Mouse (Mus musculus) C2C12 (cell line): ENCODE measurements around the gene Dok4. TPM values are rescaled to one million over a fixed set of nuclear protein-coding genes. Genes with fewer than 3 reads are reported as not detected.
A peak's percentile ranks its signal among the peaks of the same experiment; 100 is the strongest.
"Not testable (repeated sequence)": the region's sequence is repeated elsewhere in the genome, so short reads cannot be mapped to it uniquely, and the experiment has no call there.

ENCODE experiments used
- H3K27me3 ChIP-seq: one replicate; pipeline ENCODE4 v1.6.1; 2011; ENCODE audit not compliant: control insufficient read depth, insufficient read depth, insufficient read length
- H3K36me3 ChIP-seq: one replicate; pipeline ENCODE4 v1.6.1; 2011; ENCODE audit not compliant: control insufficient read depth, insufficient read depth
- H3K4me3 ChIP-seq: one replicate; pipeline ENCODE4 v1.5.1; 2011; ENCODE audit warnings: mild to moderate bottlenecking, control low read depth; ENCODE audit not compliant: poor library complexity, insufficient read depth, severe bottlenecking
- H3K79me2 ChIP-seq: one replicate; pipeline ENCODE4 v1.6.1; 2011; ENCODE audit not compliant: control insufficient read depth, insufficient read depth
- H3K79me3 ChIP-seq: one replicate; pipeline ENCODE4 v1.6.1; 2011; ENCODE audit warnings: low read depth, control low read depth
- H3ac ChIP-seq: one replicate; pipeline ENCODE3; 2011; ENCODE audit warnings: low read depth; ENCODE audit not compliant: control insufficient read depth, insufficient read length
- CEBPB ChIP-seq: IDR thresholded peaks from one replicate; pipeline ENCODE4 v1.6.1; 2011; ENCODE audit warnings: low read depth, mild to moderate bottlenecking, control low read depth, moderate library complexity
- CTCF ChIP-seq: IDR thresholded peaks from one replicate; pipeline ENCODE4 v1.5.1; 2011; ENCODE audit not compliant: control insufficient read depth, insufficient read depth, insufficient read length
- FOSL1 ChIP-seq: IDR thresholded peaks from one replicate; pipeline ENCODE4 v1.8.0; 2011; ENCODE audit warnings: mild to moderate bottlenecking, low read length; ENCODE audit not compliant: poor library complexity, insufficient read depth, severe bottlenecking
- MAX ChIP-seq: IDR thresholded peaks from one replicate; pipeline ENCODE4 v1.6.1; 2011; ENCODE audit warnings: mild to moderate bottlenecking, control low read depth
- MYOD1 ChIP-seq: IDR thresholded peaks from one replicate; pipeline ENCODE4 v1.6.1; 2011; ENCODE audit warnings: low read depth; ENCODE audit not compliant: control insufficient read depth, insufficient read length
- MYOG ChIP-seq: IDR thresholded peaks from one replicate; pipeline ENCODE4 v1.6.1; 2011; ENCODE audit not compliant: control insufficient read depth, insufficient read length; ENCODE audit errors: extremely low read depth
- USF1 ChIP-seq: IDR thresholded peaks from one replicate; pipeline ENCODE4 v1.6.1; 2011; ENCODE audit warnings: low read depth, mild to moderate bottlenecking, control low read depth, moderate library complexity
- polyA plus RNA-seq: library from polyadenylated mRNA; unstranded; fragments of >200 nt; fragmentation: generic; extraction: Trizol; gene quantifications from one replicate; pipeline ENCODE4 v1.2.1, GENCODE M21; 2012; ENCODE audit warnings: missing spikeins

The Dok4 gene
- polyA plus RNA-seq, 1 experiment, result 6.7 TPM

DNA sequence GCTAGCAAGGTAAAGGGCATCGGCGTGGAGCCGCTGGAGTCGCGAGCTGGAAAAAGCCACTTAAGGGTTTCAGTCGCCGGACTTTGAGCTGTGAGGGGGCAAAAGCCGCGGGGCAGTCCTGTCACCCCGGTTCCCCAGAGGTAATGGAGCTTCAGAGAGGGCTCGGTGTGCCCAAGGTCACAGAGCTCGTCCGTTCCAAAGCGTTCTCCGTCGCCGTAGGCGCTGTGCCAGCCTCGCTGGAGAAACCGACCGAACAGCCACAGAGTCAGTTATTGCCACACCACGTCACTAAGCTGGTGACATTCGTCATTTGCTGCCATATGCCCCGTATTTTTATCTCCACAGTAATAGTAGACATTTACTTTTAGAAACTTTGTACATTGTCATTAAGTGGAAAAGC, 37.5 kb downstream of the Dok4 start:
- H3K4me3 ChIP-seq, result peak overlapping the region; percentile 84
- H3K79me2 ChIP-seq, result peaks cover 48% of the 10 kb centered on the region
- peaks cover 30% of the 10 kb centered on the region for H3K79me3 ChIP-seq
- peak overlapping the region; percentile 87 for H3ac ChIP-seq
- TF ChIP-seq CEBPB, result peak; percentile 23
- no peak for TF ChIP-seq FOSL1
- no peaks in the 10 kb centered on the region for H3K36me3 ChIP-seq
- no peaks in the 10 kb centered on the region for H3K27me3 ChIP-seq

- Histone ChIP-seq H3K27me3 (no peaks in the 10 kb centered on the region), H3K79me2 (peaks cover 55% of the 10 kb centered on the region), H3K36me3 (peaks cover 4% of the 10 kb centered on the region), H3K79me3 (peaks cover 37% of the 10 kb centered on the region), H3ac (peak within 1 kb of the TSS; percentile 87), H3K4me3 (peak within 1 kb of the TSS; percentile 84)
- TF ChIP-seq CTCF, result no peak
- TF ChIP-seq MAX, result peak; percentile 57
These were observed 38.2 kb downstream of the Dok4 start, which contains the start of the genes Coq9 and Ciapin1 for GRCm38 (mm10) chr8:94837662-94838574. Gene Coq9, plus strand, starts transcription at chr8:94838321. Gene Ciapin1, minus strand, starts transcription at chr8:94838358.

DNA sequence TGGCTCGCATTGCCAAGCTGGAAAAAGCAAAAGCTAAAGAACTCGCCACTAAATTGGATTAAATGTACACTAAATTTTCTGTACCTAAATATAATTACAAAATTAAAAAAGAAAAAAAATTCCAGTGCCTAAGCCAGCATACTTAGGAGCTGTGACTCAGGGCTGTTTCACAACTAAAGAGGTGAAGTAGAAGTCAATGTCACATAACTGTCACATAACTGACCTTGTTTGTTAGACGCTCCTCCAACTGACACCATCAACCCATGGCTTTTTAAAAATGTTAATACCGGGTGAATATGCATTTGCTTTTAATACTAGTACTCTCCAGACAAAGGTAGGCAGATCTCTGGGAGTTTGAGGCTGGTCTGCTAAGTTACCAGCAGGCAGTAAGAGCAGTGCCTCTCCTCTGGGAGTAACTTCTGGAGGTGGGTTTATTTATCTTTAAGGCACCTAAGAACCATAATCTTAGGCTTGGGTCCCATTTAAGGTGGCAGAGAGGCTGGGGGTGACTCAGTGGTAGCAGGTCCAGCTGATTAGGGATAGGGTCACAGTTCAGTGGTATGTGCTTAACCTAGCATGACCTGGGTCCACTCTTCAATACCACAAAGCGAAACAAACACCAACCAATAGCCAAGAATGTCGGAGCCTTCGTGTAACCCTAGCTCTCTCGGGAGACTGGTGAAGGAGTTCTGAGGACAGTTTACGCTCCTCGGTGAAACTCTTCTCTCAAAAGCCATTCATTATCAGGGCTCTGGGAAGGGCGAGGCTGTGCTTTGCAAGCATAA, 39.5 kb downstream of the Dok4 start:
- peaks cover 46% of the 10 kb centered on the region for H3K79me3 ChIP-seq
- no peaks in the 10 kb centered on the region for H3K27me3 ChIP-seq
- H3K79me2 ChIP-seq, result peaks cover 67% of the 10 kb centered on the region
- TF ChIP-seq USF1, result no peak
- peak; percentile 45 for TF ChIP-seq CEBPB
- peak overlapping the region; percentile 84 for H3K4me3 ChIP-seq
- peaks cover 16% of the 10 kb centered on the region for H3K36me3 ChIP-seq
- H3ac ChIP-seq, result peak overlapping the region; percentile 67

DNA sequence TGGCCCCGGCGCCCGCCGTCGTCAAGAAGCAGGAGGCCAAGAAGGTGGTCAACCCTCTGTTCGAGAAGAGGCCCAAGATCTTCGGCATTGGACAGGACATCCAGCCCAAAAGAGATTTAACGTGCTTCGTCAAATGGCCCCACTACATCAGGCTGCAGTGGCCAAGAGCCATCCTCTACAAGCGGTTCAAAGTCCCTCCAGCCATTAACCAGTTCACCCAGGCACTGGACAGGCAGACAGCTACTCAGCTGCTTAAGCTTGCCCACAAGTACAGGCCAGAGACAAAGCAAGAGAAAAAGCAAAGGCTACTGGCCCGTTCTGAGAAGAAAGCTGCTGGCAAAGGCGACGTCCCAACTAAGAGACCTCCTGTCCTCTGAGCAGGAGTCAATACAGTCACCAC, 40.4 kb downstream of the Dok4 start:
- Histone ChIP-seq H3K79me3 (peaks cover 50% of the 10 kb centered on the region), H3K36me3 (peaks cover 21% of the 10 kb centered on the region), H3K79me2 (peaks cover 76% of the 10 kb centered on the region)
- not testable (repeated sequence) for H3K4me3 ChIP-seq, H3K27me3 ChIP-seq, H3ac ChIP-seq

GRCm38 (mm10) chr8:94833901-94834405, 42.2 kb downstream of the Dok4 start:
- Histone ChIP-seq H3K79me2 (peaks cover 79% of the 10 kb centered on the region), H3K36me3 (peaks cover 32% of the 10 kb centered on the region), H3K79me3 (peaks cover 50% of the 10 kb centered on the region)
- not testable (repeated sequence) for H3K4me3 ChIP-seq, H3K27me3 ChIP-seq, H3ac ChIP-seq

- H3K36me3 ChIP-seq, result peaks cover 82% of the 10 kb centered on the region
- H3K4me3 ChIP-seq, result no peak overlapping the region
- H3K79me2 ChIP-seq, result peaks cover 38% of the 10 kb centered on the region
- H3K79me3 ChIP-seq, result peaks cover 21% of the 10 kb centered on the region
- TF ChIP-seq MYOG, result no peak
- TF ChIP-seq USF1, result no peak
- TF ChIP-seq CTCF, result no peak
- no peak for TF ChIP-seq MAX
- no peak for TF ChIP-seq FOSL1
- TF ChIP-seq MYOD1, result no peak
- TF ChIP-seq CEBPB, result no peak
- H3K27me3 ChIP-seq, result no peaks in the 10 kb centered on the region
- no peak overlapping the region for H3ac ChIP-seq
These were observed 47.8 kb downstream of the Dok4 start for GRCm38 (mm10) chr8:94828284-94828683.
